Mouse (Mus musculus): ENCODE measurements around the gene Tgfbi.

Tgfbi gene

GRCm38 (mm10) chr13:56609103-56609856 is at the start of gene Tgfbi:
TSS of gene Tgfbi (plus strand) at chr13:56609523.
- in situ Hi-C loops (cut with MboI, MseI) = no loop called here

GRCm38 (mm10) chr13:56559841-56560370 is 49.4 kb upstream of the Tgfbi start:
- in situ Hi-C loops (cut with MboI, MseI) = no loop called here

GRCm38 (mm10) chr13:56561129-56561528 is 48.2 kb upstream of the Tgfbi start:
- in situ Hi-C loops (cut with MboI, MseI) = no loop called here

- in situ Hi-C loops (cut with MboI, MseI) = no loop called here
Measured at GRCm38 (mm10) chr13:56563075-56563474, 46.2 kb upstream of the Tgfbi start.

GRCm38 (mm10) chr13:56566336-56566735 is 43.0 kb upstream of the Tgfbi start:
- in situ Hi-C loops (cut with MboI, MseI) = no loop called here

GRCm38 (mm10) chr13:56571645-56572044 is 37.7 kb upstream of the Tgfbi start:
- in situ Hi-C loops (cut with MboI, MseI) = no loop called here

GRCm38 (mm10) chr13:56575074-56575473 is 34.2 kb upstream of the Tgfbi start:
- in situ Hi-C loops (cut with MboI, MseI) = no loop called here

- in situ Hi-C loops (cut with MboI, MseI) = no loop called here
Measured at GRCm38 (mm10) chr13:56575701-56576321, 33.5 kb upstream of the Tgfbi start.

GRCm38 (mm10) chr13:56578097-56578496 is 31.2 kb upstream of the Tgfbi start:
- in situ Hi-C loops (cut with MboI, MseI) = no loop called here

GRCm38 (mm10) chr13:56580450-56580849 is 28.9 kb upstream of the Tgfbi start:
- in situ Hi-C loops (cut with MboI, MseI) = no loop called here

- in situ Hi-C loops (cut with MboI, MseI) = no loop called here
Measured at GRCm38 (mm10) chr13:56581512-56581911, 27.8 kb upstream of the Tgfbi start.

- in situ Hi-C loops (cut with MboI, MseI) = no loop called here
Measured at GRCm38 (mm10) chr13:56581961-56582434, 27.3 kb upstream of the Tgfbi start.

- in situ Hi-C loops (cut with MboI, MseI) = no loop called here
Measured at GRCm38 (mm10) chr13:56582720-56583119, 26.6 kb upstream of the Tgfbi start.

GRCm38 (mm10) chr13:56586046-56586445 is 23.3 kb upstream of the Tgfbi start:
- in situ Hi-C loops (cut with MboI, MseI) = no loop called here

GRCm38 (mm10) chr13:56588454-56589117 is 20.7 kb upstream of the Tgfbi start:
- in situ Hi-C loops (cut with MboI, MseI) = no loop called here

GRCm38 (mm10) chr13:56590202-56590601 is 19.1 kb upstream of the Tgfbi start:
- in situ Hi-C loops (cut with MboI, MseI) = no loop called here

GRCm38 (mm10) chr13:56591191-56591590 is 18.1 kb upstream of the Tgfbi start:
- in situ Hi-C loops (cut with MboI, MseI) = no loop called here

GRCm38 (mm10) chr13:56591939-56592338 is 17.4 kb upstream of the Tgfbi start:
- in situ Hi-C loops (cut with MboI, MseI) = no loop called here

- in situ Hi-C loops (cut with MboI, MseI) = no loop called here
Measured at GRCm38 (mm10) chr13:56593196-56593595, 16.1 kb upstream of the Tgfbi start.

- in situ Hi-C loops (cut with MboI, MseI) = no loop called here
Measured at GRCm38 (mm10) chr13:56593961-56594391, 15.3 kb upstream of the Tgfbi start.

GRCm38 (mm10) chr13:56595246-56595645 is 14.1 kb upstream of the Tgfbi start:
- in situ Hi-C loops (cut with MboI, MseI) = no loop called here

GRCm38 (mm10) chr13:56597296-56597695 is 12.0 kb upstream of the Tgfbi start:
- in situ Hi-C loops (cut with MboI, MseI) = no loop called here
